Mouse (Mus musculus): Measurements from ENCODE around the gene Sucla2. TPM values are rescaled to one million over a fixed set of nuclear protein-coding genes. Genes with fewer than 3 reads are reported as not detected.
"Not testable (repeated sequence)": the region's sequence is repeated elsewhere in the genome, so short reads cannot be mapped to it uniquely, and the experiment has no call there.

Sucla2 gene
- polyA plus RNA-seq, 1 experiment from 2014 or later = 111 TPM

DNA sequence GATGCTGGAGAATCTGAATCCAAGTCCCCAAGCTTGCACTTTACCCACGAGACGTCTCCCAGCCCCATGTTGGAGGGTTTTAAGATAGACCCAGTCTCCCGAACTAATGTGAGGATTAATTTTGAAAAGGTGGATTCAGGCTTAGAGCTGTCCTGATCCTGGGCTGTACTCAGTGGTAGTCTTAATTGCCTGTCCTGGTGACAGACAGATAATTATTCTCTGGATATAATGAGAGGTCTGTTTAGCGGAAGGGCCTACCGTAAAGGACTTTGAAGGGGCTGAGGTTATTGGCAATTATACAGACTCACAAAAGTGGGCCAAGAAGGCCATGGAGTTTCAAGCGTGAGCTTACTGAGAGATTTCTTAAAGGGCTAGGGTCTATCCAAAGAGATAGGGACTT lies 18.7 kb downstream of the Sucla2 start:
- H3K4me2 ChIP-seq (ENCODE audit: low read length) = no peak overlapping the region
- ATAC-seq = peak; percentile 70
- no peak overlapping the region for H3K4me3 ChIP-seq (ENCODE audit: low read depth, low read length)
- no peaks in the 10 kb centered on the region for H3K36me3 ChIP-seq (ENCODE audit: control insufficient read depth, insufficient read depth, low read length)
- no peak overlapping the region for H3K27ac ChIP-seq (ENCODE audit: low read depth, low read length)
- no peaks in the 10 kb centered on the region for H3K4me1 ChIP-seq (ENCODE audit: control insufficient read depth, insufficient read depth, low read length)
- H3K27me3 ChIP-seq (replicated peaks; ENCODE audit: control insufficient read depth, insufficient read depth, low read length) = no peaks in the 10 kb centered on the region
- 3% methylated on average over 6 of the region's 6 CpGs for WGBS
- DNase-seq (ENCODE audit: low spot score) = peak; percentile 63
- no peaks in the 10 kb centered on the region for H3K9me3 ChIP-seq (replicated peaks; ENCODE audit: control insufficient read depth, low read length)
- H3K9ac ChIP-seq (ENCODE audit: low read length) = no peak overlapping the region

DNA sequence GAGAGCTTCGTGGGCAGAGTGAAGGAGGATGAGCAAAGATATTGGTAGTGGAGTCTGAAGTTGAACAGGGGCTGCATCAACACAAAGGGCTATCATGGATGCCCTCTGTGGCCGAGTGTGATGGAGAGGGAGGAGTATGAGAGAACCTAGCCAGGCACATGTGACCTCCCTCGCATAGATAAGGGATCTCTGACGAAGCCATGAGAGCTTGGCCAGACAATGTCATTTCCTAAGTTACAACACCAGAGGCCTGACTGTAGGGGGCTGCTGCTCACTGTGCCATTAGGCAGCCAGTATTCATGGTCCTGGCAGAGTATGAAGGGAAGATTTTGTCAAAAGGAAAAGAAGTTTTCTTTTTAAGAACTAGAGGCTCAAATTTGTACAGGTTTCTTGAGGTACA lies 21.9 kb downstream of the Sucla2 start:
- 74% methylated on average over 4 of the region's 4 CpGs for WGBS
- no peaks in the 10 kb centered on the region for H3K27me3 ChIP-seq (replicated peaks; ENCODE audit: control insufficient read depth, insufficient read depth, low read length)
- no peak overlapping the region for H3K27ac ChIP-seq (ENCODE audit: low read depth, low read length)

DNA sequence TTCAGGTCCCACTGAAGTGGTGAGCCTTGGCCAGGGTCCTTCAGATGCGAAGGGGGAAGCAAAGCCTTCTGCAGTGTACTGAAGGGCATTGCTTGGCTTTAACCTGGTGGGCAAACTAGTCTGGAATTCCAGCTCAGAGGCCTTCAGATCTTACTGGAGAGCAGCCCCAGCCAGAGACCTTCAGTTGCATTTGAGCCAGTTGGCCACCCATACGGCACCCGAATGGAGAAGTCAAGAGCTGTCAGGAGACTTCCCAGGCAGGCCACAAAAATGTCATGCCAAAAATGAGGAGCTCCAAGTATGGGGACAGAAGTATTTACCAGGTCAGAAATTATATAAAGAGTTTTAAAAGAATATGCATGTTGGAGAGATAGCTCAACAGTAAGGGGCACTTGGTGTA lies 22.9 kb downstream of the Sucla2 start, which contains the start of gene Nudt15:
Gene Nudt15 (minus strand): TSS at position 192 of the 400 bp plus-strand sequence.
- WGBS = 94% methylated on average over 3 of the region's 3 CpGs
- Histone ChIP-seq H3K9ac (ENCODE audit: low read length) (no peak within 1 kb of the TSS), H3K4me1 (ENCODE audit: control insufficient read depth, insufficient read depth, low read length) (no peaks in the 10 kb centered on the region), H3K27me3 (replicated peaks; ENCODE audit: control insufficient read depth, insufficient read depth, low read length) (no peaks in the 10 kb centered on the region), H3K36me3 (ENCODE audit: control insufficient read depth, insufficient read depth, low read length) (no peaks in the 10 kb centered on the region), H3K9me3 (replicated peaks; ENCODE audit: control insufficient read depth, low read length) (no peaks in the 10 kb centered on the region), H3K4me2 (ENCODE audit: low read length) (no peak within 1 kb of the TSS), H3K27ac (ENCODE audit: low read depth, low read length) (no peak within 1 kb of the TSS), H3K4me3 (ENCODE audit: low read depth, low read length) (no peak within 1 kb of the TSS)
- ATAC-seq (no peak), DNase-seq (ENCODE audit: low spot score) (no peak)

More for the DNA sequence above, 21.9 kb downstream of the Sucla2 start:
- Histone ChIP-seq H3K36me3 (ENCODE audit: control insufficient read depth, insufficient read depth, low read length) (no peaks in the 10 kb centered on the region), H3K4me3 (ENCODE audit: low read depth, low read length) (no peak overlapping the region), H3K4me1 (ENCODE audit: control insufficient read depth, insufficient read depth, low read length) (no peaks in the 10 kb centered on the region), H3K9ac (ENCODE audit: low read length) (no peak overlapping the region), H3K9me3 (replicated peaks; ENCODE audit: control insufficient read depth, low read length) (no peaks in the 10 kb centered on the region), H3K4me2 (ENCODE audit: low read length) (no peak overlapping the region)
- ATAC-seq = no peak
- no peak for DNase-seq (ENCODE audit: low spot score)

DNA sequence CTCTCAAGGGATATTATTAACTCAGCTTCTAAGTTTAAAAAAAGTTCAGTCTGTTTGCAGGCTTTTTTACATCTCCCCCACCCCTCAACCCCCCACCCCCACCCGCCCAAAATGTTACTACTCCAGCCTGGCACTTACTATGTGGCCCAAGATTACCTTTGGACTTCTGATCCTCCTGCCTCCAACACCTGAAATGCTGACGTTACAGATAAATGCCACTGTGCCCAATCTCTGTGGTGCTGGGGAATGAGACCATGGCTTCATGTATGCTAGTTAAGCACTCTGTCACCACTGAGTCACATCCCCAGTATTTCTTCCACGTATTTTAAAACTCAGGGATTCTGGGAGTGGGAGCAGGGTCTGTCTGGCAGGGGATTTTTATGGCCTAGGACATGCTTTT lies 25.2 kb downstream of the Sucla2 start:
- H3K4me1 ChIP-seq (ENCODE audit: control insufficient read depth, insufficient read depth, low read length) = peaks cover 6% of the 10 kb centered on the region
- no peak overlapping the region for H3K27ac ChIP-seq (ENCODE audit: low read depth, low read length)
- H3K9me3 ChIP-seq (replicated peaks; ENCODE audit: control insufficient read depth, low read length) = no peaks in the 10 kb centered on the region
- no peak overlapping the region for H3K4me2 ChIP-seq (ENCODE audit: low read length)
- H3K36me3 ChIP-seq (ENCODE audit: control insufficient read depth, insufficient read depth, low read length) = no peaks in the 10 kb centered on the region
- no peak overlapping the region for H3K4me3 ChIP-seq (ENCODE audit: low read depth, low read length)
- DNase-seq (ENCODE audit: low spot score) (no peak), ATAC-seq (no peak)
- no peaks in the 10 kb centered on the region for H3K27me3 ChIP-seq (replicated peaks; ENCODE audit: control insufficient read depth, insufficient read depth, low read length)
- no peak overlapping the region for H3K9ac ChIP-seq (ENCODE audit: low read length)
- 39% methylated on average over 3 of the region's 3 CpGs for WGBS

DNA sequence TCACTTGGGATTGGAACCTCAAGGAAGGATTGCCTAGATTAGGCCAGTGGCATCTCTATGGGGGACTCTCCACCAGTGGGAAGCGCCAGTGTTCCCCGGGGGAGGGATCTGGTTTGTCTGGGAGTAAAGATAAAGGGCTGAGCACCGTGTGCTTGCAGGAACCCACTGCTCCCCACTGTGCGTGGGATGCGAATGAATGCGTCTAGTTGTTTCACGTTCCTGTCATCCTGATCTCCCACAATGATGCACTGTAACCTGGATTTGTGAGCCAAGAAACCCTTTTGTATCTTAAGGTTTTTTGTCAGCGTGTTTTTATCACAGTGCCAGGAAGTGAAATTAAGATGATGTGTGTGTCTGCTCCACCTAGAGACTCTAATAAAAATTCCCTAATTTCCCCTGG lies 25.6 kb downstream of the Sucla2 start:
- 27% methylated on average over 8 of the region's 8 CpGs for WGBS
- Histone ChIP-seq H3K4me3 (ENCODE audit: low read depth, low read length) (no peak overlapping the region), H3K4me2 (ENCODE audit: low read length) (no peak overlapping the region), H3K27ac (ENCODE audit: low read depth, low read length) (no peak overlapping the region), H3K36me3 (ENCODE audit: control insufficient read depth, insufficient read depth, low read length) (no peaks in the 10 kb centered on the region), H3K9ac (ENCODE audit: low read length) (no peak overlapping the region), H3K4me1 (ENCODE audit: control insufficient read depth, insufficient read depth, low read length) (peaks cover 6% of the 10 kb centered on the region), H3K9me3 (replicated peaks; ENCODE audit: control insufficient read depth, low read length) (no peaks in the 10 kb centered on the region), H3K27me3 (replicated peaks; ENCODE audit: control insufficient read depth, insufficient read depth, low read length) (no peaks in the 10 kb centered on the region)
- DNase-seq (ENCODE audit: low spot score) = no peak
- ATAC-seq = no peak

DNA sequence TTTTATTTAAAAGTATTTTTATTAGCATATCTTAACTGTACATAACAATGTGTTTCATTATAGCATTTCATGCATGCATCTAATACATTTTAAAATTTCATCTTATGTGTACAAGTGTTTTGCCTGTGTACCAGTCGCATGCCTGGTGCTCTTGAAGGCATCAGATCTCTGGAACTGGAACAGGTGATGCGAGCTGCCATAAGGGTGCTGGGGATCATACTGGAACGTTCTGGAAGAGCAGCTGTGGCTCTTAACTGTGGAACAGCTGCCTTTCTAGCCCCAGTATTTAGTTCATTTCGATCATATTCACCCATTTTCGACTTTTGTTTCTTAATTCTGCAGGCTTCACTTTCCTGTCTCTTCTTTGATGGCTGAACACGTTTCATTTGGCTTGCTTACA lies 26.0 kb downstream of the Sucla2 start:
- H3K4me2 ChIP-seq (ENCODE audit: low read length) = no peak overlapping the region
- no peak overlapping the region for H3K27ac ChIP-seq (ENCODE audit: low read depth, low read length)
- DNase-seq (ENCODE audit: low spot score) (no peak), ATAC-seq (no peak)
- H3K9ac ChIP-seq (ENCODE audit: low read length) = no peak overlapping the region
- no peaks in the 10 kb centered on the region for H3K36me3 ChIP-seq (ENCODE audit: control insufficient read depth, insufficient read depth, low read length)
- H3K27me3 ChIP-seq (replicated peaks; ENCODE audit: control insufficient read depth, insufficient read depth, low read length) = no peaks in the 10 kb centered on the region
- no peaks in the 10 kb centered on the region for H3K9me3 ChIP-seq (replicated peaks; ENCODE audit: control insufficient read depth, low read length)
- H3K4me3 ChIP-seq (ENCODE audit: low read depth, low read length) = no peak overlapping the region
- WGBS = 78% methylated on average over 6 of the region's 6 CpGs
- H3K4me1 ChIP-seq (ENCODE audit: control insufficient read depth, insufficient read depth, low read length) = peaks cover 6% of the 10 kb centered on the region

DNA sequence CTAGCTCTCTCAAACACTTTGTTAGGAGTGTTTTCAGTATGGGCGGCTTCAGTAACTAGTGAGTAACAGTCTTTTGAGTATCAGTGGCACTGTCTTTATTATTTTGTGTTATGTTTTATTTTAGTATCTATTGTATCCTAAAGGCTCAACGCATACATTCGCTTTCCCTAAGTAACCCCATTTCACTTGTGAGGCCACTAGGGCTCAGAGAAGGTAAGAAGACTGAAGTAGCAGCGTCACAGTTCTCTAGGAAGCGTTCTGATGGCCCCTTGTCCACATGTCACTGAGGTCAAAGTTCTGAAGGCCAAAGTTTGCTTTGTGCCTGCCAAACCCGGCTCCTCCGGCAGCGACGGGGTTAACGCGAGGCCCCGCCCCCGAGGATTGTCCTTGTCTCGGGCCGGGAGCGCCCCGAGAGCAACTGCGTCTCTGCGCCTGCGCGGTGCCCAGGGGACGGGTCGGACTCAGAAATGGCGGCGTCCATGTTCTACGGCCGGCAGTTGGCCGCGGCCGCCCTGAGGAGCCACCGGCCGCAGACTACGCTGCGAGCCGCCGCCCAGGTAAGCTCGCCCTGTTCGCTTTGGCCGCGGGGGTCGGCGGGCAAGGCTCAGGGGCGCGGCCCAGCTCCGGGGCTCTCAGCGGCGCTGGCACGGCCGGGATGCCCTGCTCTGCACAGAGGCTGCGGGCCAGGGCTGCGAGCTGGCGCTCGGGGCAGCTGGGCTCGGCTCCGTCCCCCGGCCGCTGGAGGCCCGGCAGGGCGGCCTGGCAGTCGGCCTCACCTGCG lies 27.4 kb downstream of the Sucla2 start:
- H3K4me1 ChIP-seq (ENCODE audit: control insufficient read depth, insufficient read depth, low read length) = peaks cover 6% of the 10 kb centered on the region
- ATAC-seq = peak; percentile 97

DNA sequence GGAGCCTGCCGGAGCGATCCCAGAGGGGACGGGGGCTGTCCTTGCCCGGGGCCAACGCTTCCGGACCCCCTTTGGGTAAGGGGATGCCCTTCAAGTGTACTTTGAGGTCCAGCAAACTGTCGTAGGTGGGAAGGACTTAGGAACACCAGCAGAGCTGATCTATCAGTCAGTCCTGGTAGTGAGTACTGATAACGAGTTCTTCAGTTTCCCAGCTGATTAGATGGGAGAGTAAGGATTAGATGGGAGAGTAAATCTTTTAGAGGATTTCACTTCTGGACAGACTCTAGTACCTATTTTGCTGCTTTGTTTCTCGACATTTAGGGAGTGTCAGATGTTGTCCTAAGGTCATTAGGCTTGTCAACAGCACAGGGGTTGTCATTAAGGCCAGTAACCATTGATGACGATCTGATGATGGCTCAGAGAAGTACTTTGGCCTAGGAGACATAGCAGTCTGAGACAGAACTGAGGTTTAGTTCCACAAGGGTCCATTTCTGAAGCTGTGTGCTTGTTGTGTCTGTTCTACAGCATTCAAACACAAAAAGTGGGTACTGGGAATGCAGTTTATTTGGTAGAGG lies 28.1 kb downstream of the Sucla2 start:
- ATAC-seq (no peak; the same call in 1 of the 2 replicates), DNase-seq (ENCODE audit: low spot score) (no peak)
- under 1% methylated on average over 10 of the region's 10 CpGs for WGBS
- Histone ChIP-seq H3K4me1 (ENCODE audit: control insufficient read depth, insufficient read depth, low read length) (peaks cover 6% of the 10 kb centered on the region), H3K27me3 (replicated peaks; ENCODE audit: control insufficient read depth, insufficient read depth, low read length) (no peaks in the 10 kb centered on the region), H3K9ac (ENCODE audit: low read length) (peak overlapping the region; percentile 95), H3K27ac (ENCODE audit: low read depth, low read length) (peak overlapping the region; percentile 65; the same call in 1 of the 2 replicates), H3K4me2 (ENCODE audit: low read length) (peak overlapping the region; percentile 76), H3K4me3 (ENCODE audit: low read depth, low read length) (peak overlapping the region; percentile 96), H3K9me3 (replicated peaks; ENCODE audit: control insufficient read depth, low read length) (no peaks in the 10 kb centered on the region), H3K36me3 (ENCODE audit: control insufficient read depth, insufficient read depth, low read length) (no peaks in the 10 kb centered on the region)

More for the DNA sequence above, 27.4 kb downstream of the Sucla2 start:
- Histone ChIP-seq H3K9ac (ENCODE audit: low read length) (peak overlapping the region; percentile 95), H3K27ac (ENCODE audit: low read depth, low read length) (peak overlapping the region; percentile 65), H3K36me3 (ENCODE audit: control insufficient read depth, insufficient read depth, low read length) (no peaks in the 10 kb centered on the region), H3K9me3 (replicated peaks; ENCODE audit: control insufficient read depth, low read length) (no peaks in the 10 kb centered on the region), H3K4me3 (ENCODE audit: low read depth, low read length) (peak overlapping the region; percentile 96), H3K27me3 (replicated peaks; ENCODE audit: control insufficient read depth, insufficient read depth, low read length) (no peaks in the 10 kb centered on the region), H3K4me2 (ENCODE audit: low read length) (peak overlapping the region; percentile 76)
- 4% methylated on average over 61 of the region's 61 CpGs for WGBS
- DNase-seq (ENCODE audit: low spot score) = peak; percentile 96

DNA sequence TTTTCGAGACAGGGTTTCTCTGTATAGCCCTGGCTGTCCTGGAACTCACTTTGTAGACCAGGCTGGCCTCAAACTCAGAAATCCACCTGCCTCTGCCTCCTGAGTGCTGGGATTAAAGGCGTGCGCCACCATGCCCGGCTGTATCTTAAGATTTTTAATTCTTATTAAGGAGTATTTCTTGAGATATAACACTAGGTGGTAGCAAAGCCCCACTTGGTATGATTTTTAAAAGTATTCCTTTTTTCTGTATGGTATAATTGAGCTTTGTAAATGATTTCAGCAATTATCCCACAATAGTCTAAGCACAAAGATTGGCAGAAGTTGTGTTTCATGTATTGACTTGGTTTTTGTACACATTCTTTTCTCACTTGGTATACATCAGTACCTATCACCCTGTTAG lies 44.7 kb downstream of the Sucla2 start:
- not testable (repeated sequence) for ATAC-seq; H3K9ac ChIP-seq (ENCODE audit: low read length); H3K27ac ChIP-seq (ENCODE audit: low read depth, low read length); H3K4me3 ChIP-seq (ENCODE audit: low read depth, low read length); H3K9me3 ChIP-seq (replicated peaks; ENCODE audit: control insufficient read depth, low read length); H3K4me1 ChIP-seq (ENCODE audit: control insufficient read depth, insufficient read depth, low read length); H3K27me3 ChIP-seq (replicated peaks; ENCODE audit: control insufficient read depth, insufficient read depth, low read length); H3K4me2 ChIP-seq (ENCODE audit: low read length)
- peaks cover 20% of the 10 kb centered on the region for H3K36me3 ChIP-seq (ENCODE audit: control insufficient read depth, insufficient read depth, low read length)
- peak; percentile 28 for DNase-seq (ENCODE audit: low spot score)
- 88% methylated on average over 4 of the region's 4 CpGs for WGBS

Measured in forebrain, embryonic 14.5 days (tissue).